Mouse (Mus musculus): Measurements from ENCODE around the gene Nadk.
"Not testable (repeated sequence)": the region's sequence is repeated elsewhere in the genome, so short reads cannot be mapped to it uniquely, and the experiment has no call there.

Gene Nadk

DNA sequence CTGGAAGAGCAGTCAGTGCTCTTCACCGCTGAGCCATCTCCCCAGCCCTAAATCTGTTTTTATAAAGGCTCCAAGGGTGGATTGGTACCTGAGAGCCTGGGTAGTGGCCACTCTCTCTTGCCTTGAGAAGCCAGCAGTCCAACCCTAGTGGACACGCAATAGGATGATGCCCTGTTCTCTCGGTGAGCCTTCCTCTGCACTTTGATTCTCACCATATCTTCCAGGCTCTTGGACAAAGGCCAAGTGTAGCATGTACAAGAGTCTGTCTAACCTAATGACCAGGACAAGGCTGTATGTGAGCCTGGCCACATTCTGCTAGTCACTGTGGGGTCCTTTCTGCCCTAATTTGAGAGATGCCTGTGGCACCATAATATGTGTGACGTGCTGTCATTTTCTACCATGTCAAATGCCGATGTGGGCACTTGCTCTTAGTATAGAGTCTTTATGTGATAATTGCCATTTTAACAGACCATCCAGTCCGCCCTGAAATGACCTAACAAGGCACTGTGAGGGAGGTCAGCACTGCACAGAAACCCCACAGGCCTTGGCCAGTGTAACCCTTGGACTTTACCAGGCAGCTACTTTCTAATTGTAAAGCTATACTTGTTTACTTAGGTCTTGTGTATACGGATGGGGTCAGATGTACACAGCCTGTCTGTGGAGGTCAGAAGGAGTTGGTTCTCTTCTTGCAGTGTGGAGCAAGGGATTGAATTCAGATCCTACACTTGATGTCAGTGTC lies 6.6 kb downstream of the Nadk start:
- intact Hi-C loops (cut with DNase I) = loop anchor here (2.0 kb wide), 1 partner anchor 88 kb away; no protein-coding TSS in a partner anchor

DNA sequence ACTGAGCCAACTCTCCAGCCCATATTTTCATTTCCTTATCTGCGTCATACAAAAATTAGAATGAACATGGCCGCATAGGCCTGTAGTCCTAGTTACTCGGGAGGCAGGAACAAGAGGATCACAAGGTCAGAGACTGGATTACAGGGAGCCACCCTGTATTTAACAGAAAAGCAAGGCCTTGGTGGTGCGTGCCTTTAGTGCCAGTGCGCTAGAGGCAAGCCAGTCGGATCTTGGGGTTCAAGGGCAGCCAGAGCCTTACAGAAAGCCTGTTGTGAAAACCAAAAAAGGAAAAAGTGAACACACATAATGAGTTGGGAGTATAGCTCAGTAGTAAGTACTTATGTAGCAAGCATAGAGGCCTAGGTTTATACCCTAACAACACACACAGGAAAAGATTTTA lies 7.6 kb downstream of the Nadk start:
- intact Hi-C loops (cut with DNase I) = loop anchor here (2.0 kb wide), 1 partner anchor 89 kb away; no protein-coding TSS in a partner anchor

DNA sequence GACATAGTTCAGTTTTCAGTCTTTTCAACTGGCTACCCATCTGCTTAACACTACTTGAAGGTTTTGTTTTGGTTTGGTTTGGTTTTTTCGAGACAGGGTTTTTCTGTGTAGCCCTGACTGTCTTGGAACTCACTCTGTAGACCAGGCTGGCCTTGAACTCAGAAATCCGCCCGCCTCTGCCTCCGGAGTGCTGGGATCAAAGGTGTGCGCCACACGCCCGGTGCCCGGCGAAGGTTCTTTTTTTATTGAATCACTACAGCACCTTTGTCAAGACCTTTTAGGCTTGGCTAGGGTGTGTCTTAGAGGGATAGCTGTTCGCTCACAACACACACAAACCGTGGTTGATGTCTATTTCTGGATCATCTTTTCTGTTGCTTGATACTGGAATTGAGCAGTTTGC lies 8.1 kb downstream of the Nadk start:
- intact Hi-C loops (cut with DNase I) = not testable (repeated sequence)

- intact Hi-C loops (cut with DNase I) = no loop called here
Observed at GRCm38 (mm10) chr4:155571442-155571841, 9.3 kb downstream of the Nadk start.

DNA sequence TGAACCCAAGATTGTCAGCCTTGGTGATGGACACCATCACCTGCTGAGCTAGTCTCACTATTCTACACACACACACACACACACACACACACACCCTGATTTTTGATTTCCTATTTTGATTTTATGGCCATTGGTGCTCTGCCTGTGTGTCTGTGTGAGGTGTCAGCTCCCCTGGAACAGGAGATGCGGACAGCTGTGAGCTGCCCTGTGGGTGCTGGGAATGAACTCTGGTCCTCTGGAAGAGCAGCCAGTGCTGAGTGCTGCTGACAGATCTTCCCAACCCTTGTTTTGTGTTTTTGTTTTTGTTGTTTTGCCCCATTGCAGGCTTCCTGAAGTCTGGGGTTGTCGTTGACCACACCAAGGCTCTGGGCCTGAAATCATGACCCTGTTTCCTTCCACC lies 11.0 kb downstream of the Nadk start:
- intact Hi-C loops (cut with DNase I) = no loop called here

- intact Hi-C loops (cut with DNase I) = no loop called here
Observed at GRCm38 (mm10) chr4:155573876-155574275, 11.7 kb downstream of the Nadk start.

DNA sequence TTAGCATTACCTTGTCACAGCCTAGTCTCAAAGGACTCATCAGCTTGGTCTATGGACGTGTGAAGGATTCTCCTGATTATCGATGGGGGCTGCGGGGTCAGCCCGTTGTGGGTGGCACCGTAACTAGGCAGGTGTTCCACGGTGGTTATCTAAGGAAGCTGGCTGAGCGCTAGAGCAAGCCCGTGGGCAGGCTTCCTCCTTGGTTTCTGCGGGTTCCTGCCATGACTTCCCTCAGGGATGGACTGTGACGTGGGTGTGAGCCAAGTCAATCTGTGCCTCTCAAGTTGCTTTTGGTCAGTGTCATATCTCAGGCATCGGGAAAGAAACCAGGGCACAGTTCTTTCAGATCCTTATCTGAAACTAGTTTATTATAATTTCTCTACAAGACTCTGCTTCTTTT lies 12.8 kb downstream of the Nadk start:
- intact Hi-C loops (cut with DNase I) = no loop called here

- intact Hi-C loops (cut with DNase I) = no loop called here
Observed at GRCm38 (mm10) chr4:155575521-155575920, 13.3 kb downstream of the Nadk start.

DNA sequence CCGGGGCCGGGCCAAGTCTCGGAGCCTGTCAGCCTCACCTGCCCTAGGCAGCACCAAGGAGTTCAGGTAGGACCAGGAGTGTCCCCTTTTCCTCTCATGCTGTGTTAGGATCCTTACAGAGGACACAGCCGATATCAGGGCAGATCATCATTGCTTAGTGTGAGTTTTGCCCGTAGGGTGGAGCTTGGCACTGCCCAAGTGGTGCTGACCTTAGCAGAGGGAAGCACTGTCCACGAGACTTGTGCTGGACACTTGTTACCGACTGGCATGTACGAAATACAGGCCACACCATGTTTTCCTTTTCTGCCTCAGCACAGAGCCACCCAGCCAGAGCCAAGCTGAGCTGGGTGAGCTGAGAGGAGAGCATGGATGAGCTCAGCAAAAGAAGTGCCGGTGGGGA lies 15.0 kb downstream of the Nadk start:
- intact Hi-C loops (cut with DNase I) = no loop called here

- intact Hi-C loops (cut with DNase I) = no loop called here
Observed at GRCm38 (mm10) chr4:155577741-155578140, 15.6 kb downstream of the Nadk start.

DNA sequence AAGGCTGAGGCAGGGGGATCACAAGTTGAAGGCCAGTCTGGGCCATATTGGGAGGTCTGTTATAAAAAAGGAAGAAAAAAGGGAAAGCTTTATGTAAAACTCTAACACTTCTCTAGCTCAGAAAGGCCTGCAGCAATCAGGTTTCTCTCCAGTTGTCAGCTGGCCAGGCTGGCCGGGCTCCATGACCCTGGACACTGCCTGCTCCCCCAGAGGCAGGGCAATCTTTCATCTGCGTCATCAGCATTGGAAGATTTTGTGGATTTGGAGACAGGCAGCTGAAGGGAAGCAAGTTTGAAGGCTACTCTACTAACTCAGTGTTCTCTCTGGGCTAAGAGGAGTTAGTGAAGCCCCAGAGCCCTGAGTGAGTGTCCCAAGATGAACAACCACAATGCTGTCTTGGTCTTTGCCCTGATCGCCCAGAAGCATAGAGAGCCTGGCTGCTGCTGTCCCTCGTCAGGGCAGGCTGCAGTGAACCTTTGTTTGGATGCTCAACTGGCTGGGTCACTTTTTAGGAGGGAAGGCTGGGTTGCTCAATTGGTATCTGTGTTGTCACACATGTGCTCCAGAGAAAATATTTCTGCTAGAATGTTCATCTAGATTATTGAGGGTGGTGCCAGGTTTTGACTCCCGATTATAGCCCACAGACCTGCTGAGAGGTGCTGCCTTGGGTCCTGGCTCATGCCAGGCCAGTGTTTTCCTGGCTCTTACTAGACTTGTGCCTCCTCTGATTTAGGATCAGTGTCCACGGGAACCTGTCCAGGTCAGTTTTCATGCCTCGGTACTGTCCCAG lies 16.4 kb downstream of the Nadk start:
- intact Hi-C loops (cut with DNase I) = no loop called here

DNA sequence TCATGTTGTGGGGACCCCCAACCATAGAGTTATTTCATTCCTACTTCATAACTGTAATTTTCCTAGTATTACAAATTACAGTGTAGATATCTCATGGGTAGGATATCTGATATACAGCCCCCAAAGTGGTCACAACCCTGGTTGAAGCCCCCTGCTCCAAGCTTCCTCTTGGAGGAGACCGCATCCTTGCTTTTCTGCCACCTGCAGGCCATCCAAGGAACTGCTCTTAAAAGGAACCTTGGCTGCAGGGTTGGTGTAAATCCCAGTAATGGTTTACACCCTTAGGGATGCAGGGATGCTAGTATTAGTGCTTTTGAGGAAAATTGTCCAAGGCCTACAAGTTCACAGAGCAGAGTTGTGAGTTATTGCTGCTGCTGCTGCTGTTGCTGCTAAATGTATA lies 18.2 kb downstream of the Nadk start:
- intact Hi-C loops (cut with DNase I) = no loop called here

GRCm38 (mm10) chr4:155582279-155582905 lies 20.2 kb downstream of the Nadk start:
- intact Hi-C loops (cut with DNase I) = no loop called here

- intact Hi-C loops (cut with DNase I) = no loop called here
Observed at GRCm38 (mm10) chr4:155589356-155589755, 27.2 kb downstream of the Nadk start.

DNA sequence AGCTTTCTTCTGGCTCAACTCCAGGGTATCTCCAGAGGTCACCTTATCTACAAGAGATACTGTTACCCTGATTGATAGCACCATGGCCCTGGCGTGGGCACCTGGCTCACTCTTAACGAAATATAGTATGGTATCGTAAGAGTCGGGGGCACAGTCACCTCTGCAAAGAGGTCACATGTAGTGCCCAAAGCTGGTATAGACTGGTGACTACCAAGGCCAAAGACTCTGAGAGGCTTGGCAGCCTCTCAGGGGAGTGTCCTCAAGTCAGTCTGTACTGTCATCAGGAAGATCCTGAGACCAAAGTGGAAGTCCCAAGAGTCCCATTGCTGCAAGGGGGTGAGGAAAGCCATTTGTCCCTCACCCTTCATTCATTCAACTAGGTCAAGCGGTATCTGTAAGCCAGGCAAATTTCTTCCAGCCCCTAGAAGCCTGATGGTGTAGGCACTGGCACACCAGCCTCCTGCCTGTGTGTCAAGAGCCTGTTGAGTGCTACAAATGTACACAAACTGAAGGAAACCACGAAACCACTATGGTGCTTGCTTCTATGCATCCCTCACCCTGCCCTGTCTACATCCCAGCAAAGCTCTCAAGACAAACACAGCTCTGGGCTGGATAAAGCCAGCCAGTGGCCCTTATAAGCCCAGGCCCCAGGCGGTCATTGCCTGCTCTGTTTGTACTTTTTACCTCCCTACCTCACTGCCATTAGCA lies 29.0 kb downstream of the Nadk start:
- intact Hi-C loops (cut with DNase I) = no loop called here

- intact Hi-C loops (cut with DNase I) = no loop called here
Observed at GRCm38 (mm10) chr4:155593780-155594179, 31.6 kb downstream of the Nadk start.

- intact Hi-C loops (cut with DNase I) = no loop called here
Observed at GRCm38 (mm10) chr4:155595777-155596176, 33.6 kb downstream of the Nadk start.

GRCm38 (mm10) chr4:155596606-155597005 lies 34.4 kb downstream of the Nadk start:
- intact Hi-C loops (cut with DNase I) = no loop called here

- intact Hi-C loops (cut with DNase I) = no loop called here
Observed at GRCm38 (mm10) chr4:155598536-155598935, 36.4 kb downstream of the Nadk start.

DNA sequence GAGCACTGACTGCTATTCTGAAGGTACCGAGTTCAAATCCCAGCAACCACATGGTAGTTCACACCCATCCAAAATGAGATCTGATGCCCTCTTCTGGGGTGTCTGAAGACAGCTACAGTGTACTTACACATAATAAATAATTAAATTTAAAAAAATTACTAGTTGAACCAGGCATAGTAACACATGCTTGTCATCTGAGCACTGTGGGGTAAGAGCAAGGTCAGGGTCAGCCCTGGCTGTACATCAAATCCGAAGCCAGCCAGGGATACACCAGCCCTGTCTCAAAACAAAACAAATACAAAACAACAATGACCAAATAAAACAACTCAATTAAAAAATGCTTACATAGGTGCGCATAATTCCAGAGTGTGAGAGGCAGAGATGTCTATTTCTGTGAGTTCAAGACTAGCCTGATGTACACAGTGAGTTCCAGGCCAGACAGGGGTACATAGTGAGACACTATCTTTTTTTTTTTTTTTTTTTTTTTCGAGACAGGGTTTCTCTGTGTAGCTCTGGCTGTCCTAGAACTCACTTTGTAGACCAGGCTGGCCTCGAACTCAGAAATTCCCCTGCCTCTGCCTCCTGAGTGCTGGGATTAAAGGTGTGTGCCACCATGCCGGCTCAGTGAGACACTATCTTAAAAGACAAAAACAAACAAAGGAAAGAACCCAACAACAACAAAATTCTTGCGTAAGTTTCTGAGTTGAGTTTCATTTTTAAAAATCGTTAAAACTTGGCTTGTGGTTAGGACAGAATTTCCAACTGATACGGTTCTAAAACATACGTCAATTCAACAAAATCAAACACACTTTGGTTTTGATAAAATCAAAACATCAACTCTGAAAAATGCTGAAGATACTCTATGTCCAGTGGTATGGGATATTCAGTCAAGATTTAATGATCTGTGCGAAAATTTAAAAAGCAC lies 38.0 kb downstream of the Nadk start:
- intact Hi-C loops (cut with DNase I) = loop anchor here (5.0 kb wide), 1 partner anchor 38 kb away; the partner anchor contains the start of gene Nadk
